Mouse (Mus musculus) liver, embryonic 16.5 days (tissue): ENCODE measurements around the gene Smad3. TPM values are rescaled to one million over a fixed set of nuclear protein-coding genes. Genes with fewer than 3 reads are reported as not detected.

Experiments
- ATAC-seq: fragments of 200-750 bp; cut with Nextera tagmentation; 2 replicates; pipeline ENCODE4 v1.8.0; 2017; ENCODE audit warnings: low read depth, mild to moderate bottlenecking, moderate number of reproducible peaks, moderate library complexity
- H3K27ac ChIP-seq: fragments of 300-500 bp; sonication (generic); 2 replicates; pipeline ENCODE4 v1.5.1; 2014; ENCODE audit warnings: mild to moderate bottlenecking, low read length
- H3K27me3 ChIP-seq: fragments of 300-500 bp; sonication (generic); 2 replicates; pipeline ENCODE4 v1.6.1; 2014; ENCODE audit warnings: low read depth, low read length, mixed read lengths; ENCODE audit not compliant: control insufficient read depth, insufficient read depth
- H3K36me3 ChIP-seq: fragments of 300-500 bp; sonication (generic); 2 replicates; pipeline ENCODE4 v1.6.1; 2014; ENCODE audit warnings: mild to moderate bottlenecking; ENCODE audit not compliant: control insufficient read depth, insufficient read depth
- H3K4me1 ChIP-seq: fragments of 300-500 bp; sonication (generic); 2 replicates; pipeline ENCODE4 v1.6.1; 2014; ENCODE audit warnings: low read depth, low read length, mixed read lengths; ENCODE audit not compliant: control insufficient read depth
- H3K4me2 ChIP-seq: fragments of 300-500 bp; sonication (generic); 2 replicates; pipeline ENCODE4 v1.6.1; 2014; ENCODE audit warnings: low read depth, low read length, mixed read lengths
- H3K4me3 ChIP-seq: fragments of 300-500 bp; sonication (generic); 2 replicates; pipeline ENCODE4 v1.5.1; 2014; ENCODE audit warnings: low read depth, mild to moderate bottlenecking, low read length
- H3K9ac ChIP-seq: fragments of 300-500 bp; sonication (generic); 2 replicates; pipeline ENCODE4 v1.6.1; 2014; ENCODE audit warnings: low read depth, low read length
- H3K9me3 ChIP-seq: fragments of 300-500 bp; sonication (generic); replicated peaks from 2 replicates; pipeline ENCODE4 v1.6.1; 2016; ENCODE audit warnings: low read length; ENCODE audit not compliant: control insufficient read depth
- WGBS: fragments of 180-500 bp; shearing (Covaris S2); extraction: QIAGEN DNeasy Blood & Tissue Kit; methylation state at CpG from one replicate; pipeline ENCODE4 v1.1.7; 2014; ENCODE audit not compliant: insufficient replicate concordance; 5-methylcytosine and 5-hydroxymethylcytosine counted together
- polyA plus RNA-seq: library from polyadenylated mRNA; unstranded; fragments of >200 nt; fragmentation: Nextera tagmentation; extraction: Ambion mirVana; gene quantifications from 2 replicates; pipeline ENCODE4 v1.2.1, GENCODE M21; 2015

Smad3 gene
- polyA plus RNA-seq, 1 experiment from 2014 or later, result 2.7 TPM

GRCm38 (mm10) chr9:63653666-63654065, 104.1 kb downstream of the Smad3 start:
- H3K27me3 ChIP-seq, result no peaks in the 10 kb centered on the region
- no peak overlapping the region for H3K4me2 ChIP-seq
- no peak overlapping the region for H3K27ac ChIP-seq
- WGBS, result 59% methylated on average over 7 of the region's 7 CpGs
- H3K4me3 ChIP-seq, result no peak overlapping the region
- H3K9me3 ChIP-seq, result no peaks in the 10 kb centered on the region
- ATAC-seq, result no peak
- H3K9ac ChIP-seq, result no peak overlapping the region
- no peaks in the 10 kb centered on the region for H3K4me1 ChIP-seq
- no peaks in the 10 kb centered on the region; the same call in none of the 2 replicates for H3K36me3 ChIP-seq

- H3K27ac ChIP-seq, result no peak overlapping the region
- ATAC-seq, result no peak
These were observed 106.2 kb downstream of the Smad3 start for GRCm38 (mm10) chr9:63651594-63651993.

GRCm38 (mm10) chr9:63650905-63651304, 106.9 kb downstream of the Smad3 start:
- H3K27ac ChIP-seq, result no peak overlapping the region

More at GRCm38 (mm10) chr9:63651594-63651993, 106.2 kb downstream of the Smad3 start:
- Histone ChIP-seq H3K9ac (no peak overlapping the region), H3K4me3 (no peak overlapping the region), H3K9me3 (no peaks in the 10 kb centered on the region), H3K4me1 (no peaks in the 10 kb centered on the region), H3K4me2 (no peak overlapping the region), H3K27me3 (no peaks in the 10 kb centered on the region), H3K36me3 (no peaks in the 10 kb centered on the region; the same call in none of the 2 replicates)
- WGBS, result 79% methylated on average over 11 of the region's 11 CpGs

GRCm38 (mm10) chr9:63649841-63650545, 107.8 kb downstream of the Smad3 start:
- 73% methylated on average over 8 of the region's 8 CpGs for WGBS
- H3K27ac ChIP-seq, result no peak overlapping the region
- no peak overlapping the region for H3K4me3 ChIP-seq
- H3K36me3 ChIP-seq, result no peaks in the 10 kb centered on the region; the same call in none of the 2 replicates
- no peaks in the 10 kb centered on the region for H3K27me3 ChIP-seq
- no peak for ATAC-seq
- H3K9me3 ChIP-seq, result no peaks in the 10 kb centered on the region
- H3K9ac ChIP-seq, result no peak overlapping the region
- no peaks in the 10 kb centered on the region for H3K4me1 ChIP-seq
- H3K4me2 ChIP-seq, result no peak overlapping the region

More at GRCm38 (mm10) chr9:63650905-63651304, 106.9 kb downstream of the Smad3 start:
- Histone ChIP-seq H3K36me3 (no peaks in the 10 kb centered on the region; the same call in none of the 2 replicates), H3K9ac (no peak overlapping the region), H3K4me2 (no peak overlapping the region), H3K4me3 (no peak overlapping the region), H3K9me3 (no peaks in the 10 kb centered on the region), H3K27me3 (no peaks in the 10 kb centered on the region), H3K4me1 (no peaks in the 10 kb centered on the region)
- WGBS, result 85% methylated on average over 14 of the region's 14 CpGs
- no peak for ATAC-seq

- 75% methylated on average over 9 of the region's 9 CpGs for WGBS
- Histone ChIP-seq H3K27me3 (no peaks in the 10 kb centered on the region), H3K36me3 (no peaks in the 10 kb centered on the region; the same call in none of the 2 replicates), H3K27ac (no peak overlapping the region), H3K9me3 (no peaks in the 10 kb centered on the region), H3K4me3 (no peak overlapping the region), H3K4me1 (no peaks in the 10 kb centered on the region), H3K4me2 (no peak overlapping the region), H3K9ac (no peak overlapping the region)
- no peak for ATAC-seq
These were observed 109.3 kb downstream of the Smad3 start for GRCm38 (mm10) chr9:63648520-63648918.

GRCm38 (mm10) chr9:63647581-63648519, 109.9 kb downstream of the Smad3 start:
- H3K9ac ChIP-seq, result no peak overlapping the region
- 67% methylated on average over 9 of the region's 9 CpGs for WGBS
- ATAC-seq, result no peak
- no peak overlapping the region for H3K4me2 ChIP-seq
- H3K27me3 ChIP-seq, result no peaks in the 10 kb centered on the region
- H3K4me1 ChIP-seq, result no peaks in the 10 kb centered on the region
- no peaks in the 10 kb centered on the region for H3K9me3 ChIP-seq
- no peak overlapping the region for H3K27ac ChIP-seq
- no peak overlapping the region for H3K4me3 ChIP-seq
- no peaks in the 10 kb centered on the region; the same call in none of the 2 replicates for H3K36me3 ChIP-seq

- H3K9me3 ChIP-seq, result no peaks in the 10 kb centered on the region
- 71% methylated on average over 8 of the region's 8 CpGs for WGBS
- H3K4me2 ChIP-seq, result no peak overlapping the region
- H3K27ac ChIP-seq, result no peak overlapping the region
- H3K4me3 ChIP-seq, result no peak overlapping the region
- no peaks in the 10 kb centered on the region for H3K4me1 ChIP-seq
- no peaks in the 10 kb centered on the region for H3K27me3 ChIP-seq
- ATAC-seq, result no peak
- peaks cover 5% of the 10 kb centered on the region for H3K36me3 ChIP-seq
- no peak overlapping the region for H3K9ac ChIP-seq
These were observed 112.7 kb downstream of the Smad3 start for GRCm38 (mm10) chr9:63645084-63645483.

GRCm38 (mm10) chr9:63644011-63644410, 113.8 kb downstream of the Smad3 start:
- H3K9me3 ChIP-seq, result no peaks in the 10 kb centered on the region
- no peak overlapping the region for H3K4me3 ChIP-seq
- H3K27ac ChIP-seq, result no peak overlapping the region
- H3K27me3 ChIP-seq, result no peaks in the 10 kb centered on the region
- H3K4me2 ChIP-seq, result no peak overlapping the region
- no peak overlapping the region for H3K9ac ChIP-seq
- H3K4me1 ChIP-seq, result no peaks in the 10 kb centered on the region
- ATAC-seq, result no peak
- peaks cover 5% of the 10 kb centered on the region for H3K36me3 ChIP-seq
- 78% methylated on average over 6 of the region's 6 CpGs for WGBS
